Mouse (Mus musculus) erythroblast, embryonic 14.5 days (primary cell): ENCODE data around the gene Herc2. TPM values are rescaled to one million over a fixed set of nuclear protein-coding genes. Genes with fewer than 3 reads are reported as not detected.

Experiments
- H3K27me3 ChIP-seq: 2 replicates; pipeline ENCODE4 v1.6.1; 2012; ENCODE audit warnings: inconsistent platforms; ENCODE audit not compliant: control insufficient read depth
- H3K36me3 ChIP-seq: 2 replicates; pipeline ENCODE4 v1.6.1; 2012; ENCODE audit warnings: mild to moderate bottlenecking, inconsistent platforms; ENCODE audit not compliant: control insufficient read depth
- H3K4me1 ChIP-seq: 2 replicates; pipeline ENCODE4 v1.6.1; 2012; ENCODE audit warnings: inconsistent platforms; ENCODE audit not compliant: control insufficient read depth
- H3K4me3 ChIP-seq: replicated peaks from 2 replicates; pipeline ENCODE3; 2012; ENCODE audit warnings: moderate library complexity, mild to moderate bottlenecking, inconsistent platforms
- H3K9me3 ChIP-seq: 2 replicates; pipeline ENCODE4 v1.6.1; 2012; ENCODE audit warnings: low read length, inconsistent platforms, mixed read lengths; ENCODE audit not compliant: control insufficient read depth
- GATA1 ChIP-seq: IDR thresholded peaks from 2 replicates; pipeline ENCODE4 v1.6.1; 2012; ENCODE audit warnings: low read length, inconsistent platforms, mixed read lengths
- TAL1 ChIP-seq: IDR thresholded peaks from 3 replicates; pipeline ENCODE4 v1.6.1; 2012; ENCODE audit warnings: low read length, inconsistent platforms, mixed read lengths
- polyA plus RNA-seq: library from polyadenylated mRNA; stranded (reverse); fragments of >175 nt; gene quantifications from 2 replicates; pipeline ENCODE4 v1.2.3, GENCODE M21; 2012

Herc2 gene
- polyA plus RNA-seq, 1 experiment = 0.77 TPM

GRCm38 (mm10) chr7:56114148-56114547, 64.2 kb downstream of the Herc2 start:
- H3K4me3 ChIP-seq = no peak overlapping the region
- H3K27me3 ChIP-seq = no peaks in the 10 kb centered on the region
- no peaks in the 10 kb centered on the region for H3K4me1 ChIP-seq
- H3K36me3 ChIP-seq = peaks cover 78% of the 10 kb centered on the region
- no peaks in the 10 kb centered on the region for H3K9me3 ChIP-seq
- TF ChIP-seq GATA1 (no peak), TAL1 (no peak)

- no peak overlapping the region for H3K4me3 ChIP-seq
- peaks cover 67% of the 10 kb centered on the region for H3K36me3 ChIP-seq
- TF ChIP-seq TAL1 = no peak
- TF ChIP-seq GATA1 = no peak
- no peaks in the 10 kb centered on the region; the same call in 1 of the 2 replicates for H3K9me3 ChIP-seq
- no peaks in the 10 kb centered on the region for H3K27me3 ChIP-seq
- no peaks in the 10 kb centered on the region for H3K4me1 ChIP-seq
These were observed 71.0 kb downstream of the Herc2 start for GRCm38 (mm10) chr7:56120968-56121367.

GRCm38 (mm10) chr7:56121425-56121824, 71.4 kb downstream of the Herc2 start:
- H3K4me1 ChIP-seq = no peaks in the 10 kb centered on the region
- H3K36me3 ChIP-seq = peaks cover 67% of the 10 kb centered on the region
- H3K4me3 ChIP-seq = no peak overlapping the region
- no peak for TF ChIP-seq TAL1
- no peak for TF ChIP-seq GATA1
- no peaks in the 10 kb centered on the region for H3K27me3 ChIP-seq
- no peaks in the 10 kb centered on the region; the same call in 1 of the 2 replicates for H3K9me3 ChIP-seq

- Histone ChIP-seq H3K27me3 (no peaks in the 10 kb centered on the region), H3K4me1 (no peaks in the 10 kb centered on the region), H3K36me3 (peaks cover 85% of the 10 kb centered on the region), H3K9me3 (no peaks in the 10 kb centered on the region; the same call in 1 of the 2 replicates), H3K4me3 (no peak overlapping the region)
- TF ChIP-seq GATA1 (no peak), TAL1 (no peak)
These were observed 78.1 kb downstream of the Herc2 start for GRCm38 (mm10) chr7:56128080-56128479.

GRCm38 (mm10) chr7:56129577-56129976, 79.6 kb downstream of the Herc2 start:
- H3K27me3 ChIP-seq = no peaks in the 10 kb centered on the region

GRCm38 (mm10) chr7:56131548-56131947, 81.6 kb downstream of the Herc2 start:
- no peak overlapping the region for H3K4me3 ChIP-seq
- H3K36me3 ChIP-seq = peaks cover 90% of the 10 kb centered on the region
- H3K4me1 ChIP-seq = no peaks in the 10 kb centered on the region
- H3K9me3 ChIP-seq = no peaks in the 10 kb centered on the region
- no peak for TF ChIP-seq GATA1
- no peak for TF ChIP-seq TAL1
- H3K27me3 ChIP-seq = no peaks in the 10 kb centered on the region

More at GRCm38 (mm10) chr7:56129577-56129976, 79.6 kb downstream of the Herc2 start:
- H3K9me3 ChIP-seq = no peaks in the 10 kb centered on the region; the same call in 1 of the 2 replicates
- no peak overlapping the region for H3K4me3 ChIP-seq
- TF ChIP-seq TAL1 (no peak), GATA1 (no peak)
- no peaks in the 10 kb centered on the region for H3K4me1 ChIP-seq
- H3K36me3 ChIP-seq = peaks cover 86% of the 10 kb centered on the region

GRCm38 (mm10) chr7:56138706-56139105, 88.7 kb downstream of the Herc2 start:
- peaks cover 87% of the 10 kb centered on the region for H3K36me3 ChIP-seq
- no peak for TF ChIP-seq GATA1
- no peak for TF ChIP-seq TAL1
- no peak overlapping the region for H3K4me3 ChIP-seq
- H3K27me3 ChIP-seq = no peaks in the 10 kb centered on the region
- H3K4me1 ChIP-seq = no peaks in the 10 kb centered on the region
- no peaks in the 10 kb centered on the region for H3K9me3 ChIP-seq

- no peaks in the 10 kb centered on the region for H3K27me3 ChIP-seq
- TF ChIP-seq GATA1 (no peak), TAL1 (no peak)
- no peaks in the 10 kb centered on the region for H3K9me3 ChIP-seq
- no peak overlapping the region for H3K4me3 ChIP-seq
- H3K4me1 ChIP-seq = no peaks in the 10 kb centered on the region
- peaks cover 80% of the 10 kb centered on the region for H3K36me3 ChIP-seq
These were observed 96.4 kb downstream of the Herc2 start for GRCm38 (mm10) chr7:56146424-56146823.

- no peaks in the 10 kb centered on the region for H3K4me1 ChIP-seq
These were observed 98.9 kb downstream of the Herc2 start for GRCm38 (mm10) chr7:56148925-56149324.

More at GRCm38 (mm10) chr7:56148925-56149324, 98.9 kb downstream of the Herc2 start:
- no peak for TF ChIP-seq TAL1
- no peak for TF ChIP-seq GATA1
- H3K9me3 ChIP-seq = no peaks in the 10 kb centered on the region
- H3K4me3 ChIP-seq = no peak overlapping the region
- H3K27me3 ChIP-seq = no peaks in the 10 kb centered on the region
- peaks cover 91% of the 10 kb centered on the region for H3K36me3 ChIP-seq
